Mouse (Mus musculus) embryonic fibroblast, embryonic 13.5 days (primary cell): ENCODE results near the gene Apeh.

Source experiments
- CTCF ChIP-seq: IDR thresholded peaks from 2 replicates; pipeline ENCODE4 v1.5.1; 2011; ENCODE audit warnings: mild to moderate bottlenecking, control low read depth, low read length, moderate library complexity, borderline replicate concordance; ENCODE audit not compliant: insufficient read depth
- POLR2A ChIP-seq: IDR thresholded peaks from 2 replicates; pipeline ENCODE4 v1.6.1; 2011; ENCODE audit warnings: low read depth, mild to moderate bottlenecking, control low read depth, low read length, moderate library complexity

GRCm38 (mm10) chr9:108139169-108139962 lies 45.0 kb upstream of the Apeh start:
- TF ChIP-seq POLR2A (no peak), CTCF (no peak)
